Mouse (Mus musculus) lung, adult 18-20 months (tissue): ENCODE results near the gene Peli3.

ENCODE experiments used
- DNase-seq, 2 experiments: peaks; one replicate each; pipeline ENCODE4 v3.0.0; 2022; ENCODE audit warnings: mixed read lengths in 2 of 2

The Peli3 gene

DNA sequence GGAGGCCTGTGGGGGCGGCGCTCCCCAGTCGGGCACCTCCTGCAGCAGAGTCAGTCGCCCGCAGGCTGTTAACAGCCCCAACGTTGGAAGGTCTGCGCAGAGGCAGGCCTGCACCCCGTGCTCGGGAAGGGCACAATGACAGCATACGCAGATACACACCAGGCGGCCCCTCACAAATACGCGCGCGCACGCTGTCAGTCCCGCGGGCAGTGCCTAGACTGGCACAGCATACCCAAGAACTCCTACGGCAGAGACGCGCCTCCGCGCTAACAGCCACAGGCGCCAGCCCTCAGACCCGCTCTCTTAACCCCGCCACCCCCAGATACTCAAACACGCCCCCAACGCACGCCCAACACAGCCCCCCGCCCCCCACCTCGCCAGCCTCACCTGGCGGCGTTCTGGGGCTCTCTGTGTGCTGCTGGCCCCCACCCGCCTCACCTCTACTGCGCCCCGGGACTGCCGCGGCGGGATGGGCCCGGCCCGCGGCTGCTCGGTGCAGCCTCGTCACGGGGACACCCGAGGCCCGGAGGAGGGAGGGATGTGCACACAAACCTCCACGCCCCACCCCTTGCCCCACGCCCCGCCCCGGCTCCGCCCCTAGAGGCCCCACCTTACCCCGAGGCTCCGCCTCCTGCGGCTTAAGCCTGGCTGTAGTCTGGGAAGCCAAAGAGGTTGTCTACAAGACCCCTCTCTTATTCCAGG is at the start of gene Peli3:
TSS of gene Peli3 (minus strand) at position 577 of the 702 bp plus-strand sequence.
- peak; percentile 81 to 84 for DNase-seq

DNA sequence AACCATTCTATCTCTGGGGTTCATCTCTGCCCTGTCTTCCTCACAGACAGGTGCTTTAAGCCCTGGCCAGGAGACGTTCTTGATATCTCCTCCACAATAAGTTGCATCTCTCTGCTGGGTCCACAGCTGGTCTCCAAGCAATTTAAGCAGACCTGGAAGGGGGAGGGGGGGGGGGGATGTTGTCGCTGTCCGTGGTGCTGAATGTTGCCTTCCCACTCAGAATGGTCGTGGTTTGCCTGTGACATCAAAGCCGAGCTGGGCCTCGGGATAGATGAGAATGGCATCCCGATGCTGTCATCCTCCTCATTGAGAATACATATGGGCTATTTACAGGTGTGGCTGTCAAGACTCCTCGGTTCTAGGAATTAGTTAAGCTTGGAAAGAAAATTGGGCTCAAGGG is 49.4 kb upstream of the Peli3 start:
- no peak for DNase-seq

DNA sequence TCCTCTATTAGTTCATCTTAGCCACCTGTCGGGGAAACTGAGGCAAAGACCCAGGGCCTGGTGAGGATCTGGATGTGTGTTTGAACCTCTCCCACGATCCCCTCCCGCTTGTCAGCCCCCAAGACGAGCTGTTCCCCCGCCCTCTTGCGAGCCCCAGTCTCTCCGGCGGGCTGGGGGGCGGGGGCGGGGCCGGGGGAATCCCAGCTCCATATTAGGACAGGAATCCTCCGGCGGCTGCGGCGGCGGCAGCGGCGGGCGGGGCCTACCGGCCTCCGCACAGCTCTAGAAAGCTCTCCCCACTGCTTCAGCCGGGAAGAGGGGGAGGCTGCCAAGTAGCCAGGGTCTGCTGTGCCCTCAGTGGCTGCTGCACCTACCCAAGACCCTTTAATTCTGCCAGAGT is 47.8 kb upstream of the Peli3 start:
- DNase-seq: no peak

DNA sequence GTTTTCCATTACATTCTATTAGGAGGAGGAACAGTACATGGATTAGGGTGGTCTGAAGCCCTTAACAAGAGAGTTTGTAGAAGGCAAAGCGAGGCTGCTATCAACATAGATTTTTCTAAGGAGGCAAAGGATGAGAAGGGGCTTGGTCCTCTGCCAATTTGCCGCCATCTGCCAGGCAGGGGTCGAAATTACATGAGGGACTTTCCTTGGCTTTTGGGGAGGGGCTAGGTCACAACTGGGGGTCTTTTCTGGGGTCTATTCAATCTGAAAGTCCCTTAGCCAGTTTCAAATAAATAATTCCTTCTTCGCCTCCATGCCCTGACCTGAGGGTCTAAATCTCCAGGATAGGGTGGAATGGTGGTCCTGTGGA is 47.3 kb upstream of the Peli3 start, which contains the start of gene Npas4:
TSS of gene Npas4 (minus strand) at position 61 of the 370 bp plus-strand sequence.
- no peak for DNase-seq

DNA sequence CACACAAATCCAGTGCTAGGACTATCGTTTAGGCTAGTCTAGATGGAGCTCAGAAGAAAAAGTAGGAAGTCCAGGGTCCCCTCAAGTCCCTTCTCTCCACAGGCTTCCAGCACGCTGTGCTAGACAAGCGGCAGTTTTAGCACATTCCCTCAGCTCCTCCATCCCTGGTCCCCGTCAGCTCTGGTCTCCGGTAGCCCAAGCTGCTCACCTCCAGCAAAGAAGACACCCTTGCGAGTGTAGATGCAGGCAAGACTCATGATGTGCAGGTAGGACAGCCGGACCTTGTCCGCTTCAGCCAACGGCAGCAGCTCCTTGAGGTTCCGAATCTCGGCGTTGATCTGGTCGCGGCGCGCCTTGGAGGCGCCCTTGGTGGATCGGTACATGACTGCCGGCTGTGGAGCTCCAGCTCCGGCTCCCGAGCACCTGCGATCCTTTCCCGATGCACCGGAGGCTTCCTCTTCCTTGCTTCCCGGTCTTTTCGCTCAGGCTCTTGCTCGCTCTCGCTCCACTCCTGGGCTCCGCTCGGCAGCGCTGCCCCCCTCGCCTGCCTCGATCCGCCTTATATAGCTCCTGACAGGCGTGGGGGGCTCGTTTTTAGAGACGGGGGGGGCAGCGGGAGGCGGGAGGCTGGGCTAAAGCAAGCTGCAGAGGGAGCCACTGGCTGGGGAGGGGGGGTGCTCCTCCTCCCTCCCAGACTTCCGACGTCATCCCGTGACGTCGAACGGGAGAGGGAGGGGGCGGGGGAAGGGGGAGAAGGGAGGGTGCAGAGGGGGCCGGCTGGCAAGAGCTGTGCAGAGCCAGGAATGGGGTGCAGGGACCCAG is 46.7 kb upstream of the Peli3 start:
- no peak for DNase-seq

DNA sequence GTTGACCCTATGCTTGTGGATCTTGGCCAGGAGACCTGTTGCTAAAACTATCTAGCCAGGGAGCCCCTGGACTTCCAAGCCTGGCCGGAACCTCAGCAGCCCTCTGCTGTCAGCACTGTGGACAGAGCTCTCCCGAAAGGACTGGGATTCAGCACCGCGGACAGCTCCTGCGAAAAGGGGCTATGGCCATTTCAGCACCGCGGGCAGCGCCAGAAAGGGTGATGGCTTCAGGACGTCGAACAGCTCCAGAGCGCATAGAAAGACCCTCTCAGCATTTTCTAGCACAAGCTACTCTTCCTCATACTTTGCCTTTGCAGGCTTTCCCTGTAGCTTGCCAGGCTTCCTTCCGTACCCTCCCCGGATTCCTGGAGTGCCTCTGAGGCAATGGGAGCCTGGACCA is 46.1 kb upstream of the Peli3 start:
- DNase-seq: peak; percentile 82 to 84

DNA sequence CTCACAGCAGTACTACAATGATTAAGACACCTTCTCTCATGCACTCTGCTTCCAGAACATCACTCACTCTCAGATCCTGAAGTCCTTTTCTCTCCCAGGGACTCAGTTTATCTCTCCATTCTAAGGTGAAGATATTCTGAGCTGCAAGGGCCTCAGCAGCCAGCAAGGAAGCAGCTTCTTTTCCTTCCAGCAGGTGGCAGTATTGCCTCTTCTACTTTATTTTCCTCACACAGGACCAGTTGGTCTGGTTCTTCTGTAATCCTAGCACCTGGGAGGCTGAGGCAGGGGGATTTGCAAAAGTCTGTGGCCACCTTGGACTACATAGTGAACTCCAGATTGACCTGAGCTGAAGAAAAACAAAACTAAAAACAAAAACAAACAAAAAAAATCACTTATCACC is 38.8 kb upstream of the Peli3 start:
- DNase-seq: peak in 1 of 2 experiments; percentile 43

DNA sequence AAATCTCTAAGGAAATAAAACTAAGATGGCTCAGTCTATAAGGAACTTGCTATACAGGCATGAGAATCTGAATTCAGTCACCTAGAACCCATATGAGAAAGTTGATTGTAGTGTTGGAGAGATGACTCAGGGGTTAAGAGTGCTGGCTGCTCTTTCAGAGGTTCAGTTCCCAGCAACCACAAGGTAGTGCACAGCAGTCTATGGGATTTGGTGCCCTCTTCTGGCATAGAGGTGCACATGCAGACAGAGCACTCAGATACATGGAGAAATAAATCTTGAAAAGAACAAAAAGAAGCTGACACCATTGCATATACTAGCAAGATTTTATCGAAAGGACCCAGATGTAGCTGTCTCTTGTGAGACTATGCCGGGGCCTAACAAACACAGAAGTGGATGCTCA is 25.3 kb upstream of the Peli3 start:
- no peak for DNase-seq

DNA sequence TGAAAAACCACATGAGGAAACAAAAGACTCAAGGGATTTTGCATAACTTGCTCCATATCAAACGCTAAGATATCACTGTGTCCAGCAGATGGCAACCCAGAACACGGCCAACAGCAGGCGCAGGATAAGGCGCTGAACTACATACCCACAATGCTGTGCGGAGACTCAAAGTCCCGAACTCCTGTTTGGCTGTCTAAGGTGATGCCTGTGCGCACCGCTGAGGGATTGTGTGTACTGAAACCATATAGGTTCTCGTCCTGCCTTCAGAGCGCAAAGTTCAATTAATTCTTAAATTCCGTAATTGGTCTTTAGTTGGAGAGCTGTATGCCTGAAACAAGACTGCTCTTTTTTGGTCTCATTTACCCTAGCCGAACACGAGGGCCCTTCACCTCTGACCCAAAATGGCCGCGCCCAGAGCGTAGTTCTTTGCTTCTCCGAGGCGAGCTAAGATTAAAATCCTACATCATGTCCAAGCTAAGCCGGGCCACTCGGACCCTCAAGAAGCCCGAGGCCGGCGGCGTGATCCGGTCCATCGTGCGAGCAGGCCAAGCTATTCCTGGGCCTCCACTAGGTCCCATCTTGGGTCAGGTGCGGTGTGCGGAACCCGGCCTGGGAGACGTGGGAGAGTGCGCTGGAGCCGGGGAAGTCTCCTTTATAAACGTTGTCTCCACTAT is 19.1 kb upstream of the Peli3 start, which contains the start of gene Mrpl11:
TSS of gene Mrpl11 (plus strand) at position 220 of the 674 bp plus-strand sequence.
- DNase-seq: peak; percentile 91 to 94

DNA sequence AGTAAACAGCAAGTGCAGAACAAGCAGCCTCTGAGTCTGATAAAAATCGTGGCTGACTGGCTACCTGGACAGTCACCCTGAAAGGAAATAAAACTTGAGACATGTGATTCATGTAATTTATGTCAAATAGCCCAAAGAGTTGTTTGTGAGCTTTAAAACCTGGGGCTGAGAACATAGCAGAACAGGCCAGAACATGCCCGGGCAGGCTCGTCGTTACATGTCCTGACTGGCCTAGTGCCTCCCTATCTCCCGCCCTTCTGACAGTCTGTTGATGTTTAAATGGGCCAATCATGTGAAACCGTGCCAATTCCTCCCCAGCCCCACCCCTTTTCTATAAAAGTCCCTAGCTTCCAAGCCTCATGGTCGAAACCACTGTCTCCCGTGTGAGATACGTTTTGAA is 5.7 kb upstream of the Peli3 start:
- DNase-seq: peak in 1 of 2 experiments; percentile 26

DNA sequence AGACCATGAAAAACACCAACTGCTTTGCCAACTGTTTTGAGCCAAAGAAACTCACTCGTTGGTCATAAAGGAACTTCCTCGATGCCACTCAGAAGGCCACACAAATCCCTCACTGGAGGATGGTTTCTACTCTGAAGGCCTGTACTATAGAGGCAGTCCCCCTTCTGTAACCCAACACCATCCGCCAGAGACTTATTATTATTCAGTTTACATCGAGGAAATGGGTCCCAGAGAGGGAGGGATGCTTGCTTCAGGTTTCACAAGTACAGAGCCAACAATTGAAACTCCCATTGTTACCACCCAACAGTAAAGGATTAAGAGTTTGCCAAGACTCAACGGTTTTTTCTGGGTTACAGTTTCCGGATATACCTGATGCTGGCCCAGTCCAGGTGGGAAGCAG is 2.6 kb upstream of the Peli3 start:
- no peak for DNase-seq

DNA sequence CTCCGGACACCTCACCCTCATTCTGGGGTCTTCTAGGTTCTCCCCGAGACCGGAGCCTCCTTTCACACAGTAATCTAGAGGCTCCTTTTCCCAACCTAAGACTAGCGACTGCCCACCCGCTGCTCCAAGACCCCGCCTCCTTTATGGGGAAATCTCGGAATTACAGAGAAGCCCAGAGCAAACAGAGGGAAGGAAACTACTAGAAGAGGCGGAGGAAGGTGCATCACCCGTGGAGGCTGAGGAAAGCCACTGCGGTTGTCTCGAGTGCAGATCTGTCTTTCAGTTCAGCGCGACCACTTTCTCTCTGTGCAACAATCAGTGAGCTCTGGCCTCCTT is 294 bp upstream of the Peli3 start:
- DNase-seq: peak in 1 of 2 experiments; percentile 70

DNA sequence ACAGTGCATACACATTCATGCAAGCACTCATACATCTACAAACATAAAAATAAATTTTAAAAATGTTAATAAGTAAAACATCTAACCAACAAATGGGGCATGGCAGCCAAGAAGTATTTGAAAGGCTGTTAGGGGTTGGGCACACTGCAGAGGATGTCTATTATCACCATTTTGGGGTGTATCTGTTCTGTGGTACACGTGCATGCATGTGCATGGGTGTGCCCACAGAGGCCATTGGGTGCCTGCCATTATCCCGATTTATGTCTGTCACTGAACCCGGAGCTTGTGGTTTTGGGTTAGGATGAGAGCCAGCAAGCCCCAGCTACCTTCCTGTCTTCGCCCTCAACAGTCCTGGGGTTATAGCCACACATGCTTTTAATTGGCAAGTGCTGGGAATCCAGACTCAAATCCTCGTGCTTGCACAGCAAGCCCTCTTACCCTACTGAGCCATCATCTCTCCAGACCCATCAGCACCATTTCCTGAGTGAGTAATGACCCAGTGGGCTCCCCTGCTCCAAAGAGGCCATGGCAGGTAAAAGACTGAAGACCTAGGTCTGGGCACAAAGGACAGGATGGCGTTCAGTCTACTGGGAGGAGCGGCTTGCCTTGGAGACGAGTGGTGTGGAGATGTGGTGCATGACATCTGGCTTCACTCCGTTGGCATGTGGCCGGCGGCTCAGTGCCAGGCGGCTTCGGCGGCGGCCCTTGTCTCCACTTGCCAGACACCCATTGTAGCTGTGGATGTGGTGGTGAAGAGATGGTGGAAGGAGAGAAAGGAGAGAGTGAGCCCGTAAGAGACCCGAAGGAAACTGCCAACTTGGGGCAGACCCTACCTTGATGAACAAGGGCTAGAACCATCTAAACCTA is 5.2 kb downstream of the Peli3 start:
- DNase-seq: no peak

DNA sequence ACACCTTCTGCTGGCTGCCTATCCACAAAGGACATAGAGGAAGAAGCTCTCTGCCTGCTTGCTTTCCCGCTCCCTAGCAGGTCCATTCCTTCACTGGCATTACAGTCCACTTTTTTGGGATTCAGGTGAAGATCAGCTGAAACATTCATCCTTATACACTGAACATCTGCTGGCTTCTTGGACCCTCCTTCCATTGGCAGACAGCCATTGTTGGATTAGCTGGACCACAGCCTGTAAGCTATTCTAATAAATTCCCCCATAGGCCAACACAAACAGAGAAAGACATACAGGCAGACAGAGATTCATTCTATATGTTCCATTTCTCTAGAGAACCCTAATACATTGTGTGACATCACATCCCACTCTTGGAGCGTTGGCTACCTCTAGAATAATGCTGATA is 6.0 kb downstream of the Peli3 start:
- DNase-seq: no peak

DNA sequence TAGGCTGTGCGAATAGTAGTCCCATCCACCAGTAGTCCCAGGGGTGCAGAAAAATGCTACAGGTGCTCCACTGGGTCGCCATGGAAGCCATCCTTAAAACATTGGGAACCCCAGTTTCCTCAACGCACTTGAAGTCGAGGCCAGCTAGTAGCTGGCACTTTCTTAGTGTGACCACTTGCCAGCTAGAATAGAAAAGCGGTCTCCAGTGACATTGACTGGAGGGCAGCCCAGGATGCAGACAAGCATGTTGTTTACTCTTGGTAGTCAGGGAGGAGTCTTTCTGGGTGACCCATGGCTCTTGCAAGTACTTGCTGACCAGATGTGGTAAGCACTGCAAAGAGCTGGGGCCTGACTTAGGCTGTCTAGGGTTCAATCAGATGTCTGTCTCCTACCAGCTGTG is 14.1 kb downstream of the Peli3 start:
- DNase-seq: peak; percentile 27 to 33

DNA sequence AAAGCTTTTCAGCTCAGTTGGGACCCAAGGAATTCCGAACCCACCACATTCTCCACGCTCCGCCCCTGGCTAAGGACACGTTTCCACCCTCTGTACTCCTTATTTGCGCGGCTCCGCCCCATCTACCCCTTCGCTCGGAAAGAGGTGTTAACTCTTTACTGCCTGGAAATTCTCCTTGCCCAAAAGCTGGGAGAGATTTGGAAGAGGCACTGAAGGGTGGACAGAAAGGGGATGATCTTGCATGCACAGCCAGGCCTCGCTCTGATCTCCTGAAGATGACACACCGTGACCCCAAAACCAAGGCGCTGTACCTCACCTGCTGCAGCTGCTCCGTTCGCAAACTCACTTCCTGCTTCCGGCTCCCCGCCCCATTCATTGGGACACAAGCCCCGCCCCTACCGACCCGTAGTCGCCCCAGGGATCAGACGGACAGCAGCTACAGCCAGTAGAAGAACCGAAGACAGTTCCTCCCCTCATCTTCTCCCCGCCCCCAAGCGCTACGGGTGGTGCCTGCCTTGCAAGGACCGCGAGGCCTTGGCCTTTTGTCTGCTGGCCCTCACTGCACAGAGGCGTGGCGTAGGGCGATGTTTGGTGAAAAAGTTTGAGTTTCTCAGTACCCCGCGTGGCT is 14.9 kb downstream of the Peli3 start, which contains the start of gene Dpp3:
TSS of gene Dpp3 (minus strand) at position 384 of the 628 bp plus-strand sequence.
- peak; percentile 99 for DNase-seq

DNA sequence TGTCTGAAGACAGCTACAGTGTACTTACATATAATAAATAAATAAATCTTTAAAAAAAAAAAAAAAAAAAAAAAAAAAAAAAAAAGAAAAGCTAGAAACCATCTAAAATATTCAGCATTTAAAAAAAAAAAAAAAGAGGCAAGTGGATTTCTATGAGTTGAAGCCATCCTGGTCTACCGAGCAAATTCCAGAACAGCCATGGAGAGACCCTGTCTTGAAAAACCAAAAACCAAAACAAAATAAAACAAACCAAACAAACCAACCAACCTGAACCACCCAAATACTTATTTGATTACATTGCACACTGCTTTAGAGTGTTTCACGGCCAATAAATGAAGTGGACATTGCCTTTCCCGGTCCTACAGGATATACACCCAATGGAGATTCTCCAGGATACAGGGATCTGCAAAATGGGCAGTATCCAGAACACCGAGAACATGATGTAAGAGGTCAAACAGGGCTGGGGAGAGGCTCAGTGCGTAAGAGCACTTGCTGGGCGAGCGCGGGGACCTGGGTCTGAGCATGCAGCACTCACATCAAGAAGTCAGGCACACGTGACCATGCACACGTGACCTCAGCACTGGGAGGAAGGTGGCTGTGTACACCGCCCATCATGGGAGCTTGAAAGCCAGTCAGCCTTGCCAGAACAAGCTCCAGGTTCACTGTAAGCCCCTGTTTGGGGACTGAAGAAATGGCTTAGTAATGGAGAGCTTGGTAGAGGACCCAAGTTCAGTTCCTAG is 17.6 kb downstream of the Peli3 start:
- DNase-seq: no peak

DNA sequence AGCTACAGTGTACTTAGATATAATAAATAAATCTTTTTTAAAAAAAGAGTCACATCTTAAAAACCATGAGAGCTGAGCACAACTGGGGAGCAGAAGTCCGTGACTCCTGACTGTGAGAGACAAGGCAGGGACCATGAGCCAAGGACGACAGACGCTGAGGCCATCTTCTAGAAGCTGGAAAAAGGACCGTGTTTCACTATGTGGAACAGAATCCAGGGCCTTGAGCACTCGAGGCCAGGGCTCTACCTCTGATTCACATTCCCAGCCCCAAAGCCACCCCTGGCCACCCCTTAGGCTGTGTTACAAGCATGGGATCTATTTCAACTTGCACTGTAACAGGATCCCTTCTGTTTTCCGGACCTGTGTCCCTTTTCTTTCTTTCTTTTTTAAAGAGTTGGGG is 23.3 kb downstream of the Peli3 start:
- DNase-seq: no peak

DNA sequence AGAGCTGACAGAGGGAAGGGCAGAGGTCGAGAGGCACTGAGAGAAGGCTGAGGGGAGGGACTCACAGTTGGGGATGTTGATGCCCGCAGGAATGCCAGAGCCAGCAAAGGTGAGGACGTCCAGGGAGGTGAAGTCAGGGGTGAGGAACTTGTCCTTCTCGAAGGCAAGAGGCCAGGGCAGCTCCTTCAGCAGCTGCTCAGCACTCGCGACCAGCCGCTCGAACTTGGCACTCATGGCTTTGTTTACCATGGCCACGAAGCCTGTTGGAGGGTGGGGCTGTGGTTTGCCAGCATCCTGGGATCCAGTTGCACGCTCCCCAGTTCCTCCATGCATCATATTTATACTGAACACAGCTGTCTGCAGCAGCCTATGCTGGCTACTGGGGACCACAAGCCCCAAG is 26.1 kb downstream of the Peli3 start:
- peak in 1 of 2 experiments; percentile 10 for DNase-seq

DNA sequence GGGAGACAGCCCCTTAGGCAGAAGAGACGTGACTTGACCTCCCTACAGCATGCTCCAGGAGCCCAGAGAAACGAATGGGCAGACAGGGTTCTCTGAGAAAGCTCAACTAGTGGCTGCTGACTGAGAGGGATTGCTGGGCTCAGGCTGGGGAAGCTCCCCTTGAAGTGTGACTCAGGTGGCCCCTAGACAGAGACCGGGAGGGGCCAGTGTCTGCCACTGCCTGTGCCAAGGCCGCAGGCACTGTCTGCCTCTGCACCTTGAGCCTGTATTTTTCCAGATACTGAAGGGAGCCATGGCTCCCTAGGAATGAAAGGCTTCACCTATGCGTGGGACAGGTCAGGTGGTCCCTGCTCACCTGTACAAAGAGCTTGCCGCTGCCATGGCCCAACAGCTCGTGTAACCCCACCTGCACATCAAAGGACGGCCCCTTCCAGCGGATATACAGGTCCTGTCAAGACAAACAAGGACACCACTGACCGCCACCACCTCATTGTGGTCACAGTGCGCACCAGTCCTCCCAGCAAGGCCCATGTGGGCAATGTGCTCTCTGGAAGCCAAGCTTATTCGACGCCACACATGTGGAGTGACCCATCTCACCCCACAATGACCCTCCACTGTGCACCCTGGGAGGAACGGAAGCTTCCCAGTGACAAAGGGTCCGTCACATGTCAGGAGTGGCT is 26.9 kb downstream of the Peli3 start:
- no peak for DNase-seq

DNA sequence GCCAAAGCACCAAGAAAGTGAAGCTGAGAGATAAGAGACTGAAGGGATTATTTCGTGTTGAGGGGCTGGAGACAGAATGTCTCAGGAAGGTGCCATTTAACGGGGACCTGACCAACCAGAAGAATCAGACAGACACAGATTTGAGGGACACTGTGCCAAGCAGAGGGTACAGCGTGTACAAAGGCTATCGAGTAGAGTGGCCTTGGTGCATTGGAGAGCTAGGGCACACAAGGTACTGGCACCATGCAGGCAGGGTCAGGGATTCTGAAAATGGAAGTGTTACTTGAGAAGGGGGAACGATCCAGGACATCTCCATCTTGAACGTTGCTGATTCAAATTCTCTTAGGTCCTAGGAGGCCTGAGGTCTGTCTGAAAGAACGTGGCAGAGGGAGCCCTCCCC is 33.6 kb downstream of the Peli3 start:
- no peak for DNase-seq
